Mouse (Mus musculus) brain, embryonic 14.5 days (tissue): ENCODE measurements at regions not wholly inside any gene's neighbourhood (a gene's known extent, or its start where the extent isn't known, plus 50 kb on each side); places are given as distances from the start of the nearest gene placed in this dataset.

ENCODE experiments used
- CTCF ChIP-seq: fragments of 200-500 bp; IDR thresholded peaks from 2 replicates; pipeline ENCODE4 v1.5.1; 2012; ENCODE audit warnings: inconsistent platforms, mild to moderate bottlenecking, moderate library complexity, borderline replicate concordance; ENCODE audit not compliant: insufficient read depth, insufficient read length; ENCODE audit errors: extremely low read depth
- POLR2A ChIP-seq: fragments of 200-500 bp; IDR thresholded peaks from 2 replicates; pipeline ENCODE4 v1.6.1; 2012; ENCODE audit warnings: mild to moderate bottlenecking, inconsistent platforms, borderline replicate concordance; ENCODE audit not compliant: poor library complexity, insufficient read depth, insufficient read length, severe bottlenecking; ENCODE audit errors: extremely low read depth

DNA sequence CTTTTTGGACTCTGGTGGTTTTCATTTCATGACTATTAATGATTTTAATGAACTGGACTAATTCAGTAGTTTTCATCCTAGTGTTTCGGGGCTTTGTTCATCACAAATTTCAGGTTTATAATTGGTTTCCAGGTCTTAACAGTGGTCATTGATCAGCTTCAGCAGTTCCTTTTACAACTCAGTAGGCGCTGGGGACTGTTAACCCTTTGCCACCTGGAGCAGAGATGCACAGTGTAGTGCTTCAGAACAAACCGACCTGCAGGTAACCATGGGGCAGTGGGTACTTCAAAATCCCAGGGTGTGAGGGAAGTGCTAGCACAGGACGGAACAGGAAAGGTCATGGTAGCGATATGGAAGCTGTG is 180.1 kb upstream of the Mpped2 start:
- TF ChIP-seq CTCF (no peak), POLR2A (no peak)
